Comparison of ENCODE assay signal across 11 mouse cellular contexts in genomic region chrX:42272713-42273112, GRCm38 (mm10).
DNase-seq lines count a peak whose midpoint lies in the region; ATAC-seq and TF ChIP-seq lines count a peak whose summit lies in the region.
"Had no signal": no experiment of that assay in that cellular context is flagged by ENCODE, and none has a peak within 500 bp of the region (broad histone marks: within the 10 kb centered on the region; RNA-seq: fewer than 3 reads in every experiment).

No protein-coding gene starts in this region.

- DNase-seq in forebrain, embryonic 14.5 days (ENCODE audit: low spot score): peak; percentile 51
- no peak for DNase-seq in layer of hippocampus, adult 2 months (ENCODE audit: low spot score in 2 of 2)
- no peak for DNase-seq in layer of hippocampus, adult 18-20 months (ENCODE audit: low spot score in 2 of 2)
- DNase-seq in B cell, adult 2 months: peak; percentile 36 to 44
- no peak for DNase-seq in adrenal gland, adult 2 months
- no peak for DNase-seq in left cerebral cortex, postnatal 4 days
- DNase-seq: cerebellum, adult 8-10 months; heart, postnatal 36 days had no signal

- no peaks in the 10 kb centered on the region for H3K27me3 ChIP-seq in forebrain, embryonic 14.5 days (replicated peaks; ENCODE audit: control insufficient read depth, insufficient read depth, low read length)
- no peaks in the 10 kb centered on the region for H3K27me3 ChIP-seq in forebrain, embryonic 12.5 days
- H3K27me3 ChIP-seq: limb, embryonic 12.5 days had no signal

- 0 out of 2 replicates have a peak, but pooled peaks cover 5% of the 10 kb centered on the region for H3K36me3 ChIP-seq in forebrain, embryonic 14.5 days (ENCODE audit: control insufficient read depth, insufficient read depth, low read length)
- 0 out of 2 replicates have a peak, but pooled peaks cover under 1% of the 10 kb centered on the region for H3K36me3 ChIP-seq in forebrain, embryonic 12.5 days (replicated peaks)

- no peak overlapping the region for H3K4me2 ChIP-seq in forebrain, embryonic 14.5 days (ENCODE audit: low read length)
- H3K4me2 ChIP-seq in forebrain, embryonic 12.5 days: no peak overlapping the region
- H3K4me2 ChIP-seq: limb, embryonic 12.5 days had no signal

- intact Hi-C loops in left cerebral cortex, postnatal 4 days (cut with DNase I): no loop called here

- H3K9me3 ChIP-seq in forebrain, embryonic 14.5 days (replicated peaks; ENCODE audit: control insufficient read depth, low read length): no peaks in the 10 kb centered on the region
- H3K9me3 ChIP-seq in forebrain, embryonic 12.5 days: no peaks in the 10 kb centered on the region
- H3K9me3 ChIP-seq: limb, embryonic 12.5 days had no signal

- H3K9ac ChIP-seq in forebrain, embryonic 14.5 days (ENCODE audit: low read length): no peak overlapping the region
- H3K9ac ChIP-seq in forebrain, embryonic 12.5 days: no peak overlapping the region
- H3K9ac ChIP-seq: limb, embryonic 12.5 days had no signal

- peak; percentile 18; the same call in 1 of the 2 replicates for ATAC-seq in forebrain, embryonic 14.5 days
- no peak for ATAC-seq in forebrain, embryonic 12.5 days (ENCODE audit: low FRiP score)
- ATAC-seq in common myeloid progenitor, adult 5-6 weeks (replicated peaks; ENCODE audit: low read depth, poor library complexity, severe bottlenecking): 0 out of 2 replicates have a peak, but pooled peaks have one; percentile 45

- H3K27ac ChIP-seq in forebrain, embryonic 14.5 days (ENCODE audit: low read depth, low read length): no peak overlapping the region
- no peak overlapping the region for H3K27ac ChIP-seq in forebrain, embryonic 12.5 days
- H3K27ac ChIP-seq in layer of hippocampus, adult 2 months: no peak overlapping the region
- H3K27ac ChIP-seq: limb, embryonic 12.5 days had no signal

- no peaks in the 10 kb centered on the region for H3K4me1 ChIP-seq in forebrain, embryonic 14.5 days (ENCODE audit: control insufficient read depth, insufficient read depth, low read length)
- no peaks in the 10 kb centered on the region for H3K4me1 ChIP-seq in forebrain, embryonic 12.5 days
- H3K4me1 ChIP-seq: limb, embryonic 12.5 days had no signal

- TF ChIP-seq CTCF in layer of hippocampus, adult 2 months (conservative IDR thresholded peaks at IDR 0.05): peak; percentile 60

- H3K4me3 ChIP-seq in forebrain, embryonic 14.5 days (ENCODE audit: low read depth, low read length): no peak overlapping the region
- no peak overlapping the region for H3K4me3 ChIP-seq in forebrain, embryonic 12.5 days (replicated peaks)
- no peak overlapping the region for H3K4me3 ChIP-seq in layer of hippocampus, adult 2 months
- H3K4me3 ChIP-seq: limb, embryonic 12.5 days had no signal

Comparison
In these comparisons a context has a peak if more than half of its experiments do, and no peak if none do; other contexts are left out.
1. DNase-seq: peak in forebrain, embryonic 14.5 days (single experiment) and B cell, adult 2 months (2 of 2); none in layer of hippocampus, adult 2 months (0 of 2), layer of hippocampus, adult 18-20 months (0 of 2), adrenal gland, adult 2 months (single experiment) and left cerebral cortex, postnatal 4 days (single experiment).